Mouse (Mus musculus): ENCODE results near the gene Zfp418.

Zfp418 gene

GRCm38 (mm10) chr7:7171227-7172147 is at the start of gene Zfp418:
Zfp418 (plus strand) TSS chr7:7171330.
- peak; percentile 79 for DNase-seq (ENCODE audit: low read depth, low spot score)

- DNase-seq (ENCODE audit: low read depth, low spot score): no peak
Measured at GRCm38 (mm10) chr7:7121602-7121980, 49.5 kb upstream of the Zfp418 start.

- peak; percentile 45 for DNase-seq (ENCODE audit: low read depth, low spot score)
Measured at GRCm38 (mm10) chr7:7130491-7131124, 40.5 kb upstream of the Zfp418 start.

- peak; percentile 89 for DNase-seq (ENCODE audit: low read depth, low spot score)
Measured at GRCm38 (mm10) chr7:7132751-7133150, 38.4 kb upstream of the Zfp418 start.

GRCm38 (mm10) chr7:7136379-7136866 is 34.7 kb upstream of the Zfp418 start, which contains the start of gene Zfp773:
Zfp773 (minus strand) TSS chr7:7136755.
- peak; percentile 61 for DNase-seq (ENCODE audit: low read depth, low spot score)

- no peak for DNase-seq (ENCODE audit: low read depth, low spot score)
Measured at GRCm38 (mm10) chr7:7144215-7144614, 26.9 kb upstream of the Zfp418 start.

GRCm38 (mm10) chr7:7145991-7146608 is 25.0 kb upstream of the Zfp418 start:
- DNase-seq (ENCODE audit: low read depth, low spot score): no peak

GRCm38 (mm10) chr7:7185897-7186296 is 14.8 kb downstream of the Zfp418 start:
- no peak for DNase-seq (ENCODE audit: low read depth, low spot score)

GRCm38 (mm10) chr7:7187417-7188190 is 16.5 kb downstream of the Zfp418 start:
- DNase-seq (ENCODE audit: low read depth, low spot score): no peak

GRCm38 (mm10) chr7:7188191-7188942 is 17.2 kb downstream of the Zfp418 start:
- peak; percentile 85 for DNase-seq (ENCODE audit: low read depth, low spot score)

- peak; percentile 42 for DNase-seq (ENCODE audit: low read depth, low spot score)
Measured at GRCm38 (mm10) chr7:7209313-7210151, 38.4 kb downstream of the Zfp418 start, which contains the start of gene Zfp772. Zfp772 (minus strand) TSS chr7:7209998.

All from ZHBTc4 (cell line).